Mouse (Mus musculus): ENCODE measurements at regions not wholly inside any gene's neighbourhood (a gene's known extent, or its start where the extent isn't known, plus 50 kb on each side); places are given as distances from the start of the nearest gene placed in this dataset.

- no peaks in the 10 kb centered on the region for H3K27me3 ChIP-seq (ENCODE audit: control insufficient read depth, insufficient read depth, low read length)
- no peak overlapping the region for H3K9ac ChIP-seq (ENCODE audit: low read length)
- no peak overlapping the region for H3K4me3 ChIP-seq (replicated peaks; ENCODE audit: low read length)
- no peak overlapping the region for H3K4me2 ChIP-seq (ENCODE audit: low read depth, low read length)
- WGBS = 85% methylated on average over 4 of the region's 4 CpGs
- no peaks in the 10 kb centered on the region for H3K9me3 ChIP-seq (replicated peaks; ENCODE audit: control insufficient read depth, low read length)
- ATAC-seq (ENCODE audit: insufficient read depth, low FRiP score) = no peak
- H3K4me1 ChIP-seq (ENCODE audit: control insufficient read depth, insufficient read depth, low read length) = no peaks in the 10 kb centered on the region
- H3K36me3 ChIP-seq (ENCODE audit: control insufficient read depth, insufficient read depth, low read length) = no peaks in the 10 kb centered on the region
- H3K27ac ChIP-seq (ENCODE audit: low read length) = no peak overlapping the region
Measured at GRCm38 (mm10) chr11:45656260-45656659, 195.6 kb upstream of the Clint1 start.

GRCm38 (mm10) chr11:45670156-45670830 is 181.6 kb upstream of the Clint1 start:
- H3K9ac ChIP-seq (ENCODE audit: low read length) = no peak overlapping the region
- no peak overlapping the region for H3K27ac ChIP-seq (ENCODE audit: low read length)
- no peaks in the 10 kb centered on the region for H3K4me1 ChIP-seq (ENCODE audit: control insufficient read depth, insufficient read depth, low read length)
- H3K9me3 ChIP-seq (replicated peaks; ENCODE audit: control insufficient read depth, low read length) = no peaks in the 10 kb centered on the region
- ATAC-seq (ENCODE audit: insufficient read depth, low FRiP score) = no peak
- WGBS = 44% methylated on average over 8 of the region's 8 CpGs
- H3K4me2 ChIP-seq (ENCODE audit: low read depth, low read length) = no peak overlapping the region
- no peaks in the 10 kb centered on the region for H3K36me3 ChIP-seq (ENCODE audit: control insufficient read depth, insufficient read depth, low read length)
- H3K27me3 ChIP-seq (ENCODE audit: control insufficient read depth, insufficient read depth, low read length) = no peaks in the 10 kb centered on the region
- H3K4me3 ChIP-seq (replicated peaks; ENCODE audit: low read length) = no peak overlapping the region

- no peak for ATAC-seq (ENCODE audit: insufficient read depth, low FRiP score)
- 51% methylated on average over 11 of the region's 11 CpGs for WGBS
- no peaks in the 10 kb centered on the region for H3K27me3 ChIP-seq (ENCODE audit: control insufficient read depth, insufficient read depth, low read length)
- H3K27ac ChIP-seq (ENCODE audit: low read length) = no peak overlapping the region
- no peaks in the 10 kb centered on the region for H3K4me1 ChIP-seq (ENCODE audit: control insufficient read depth, insufficient read depth, low read length)
- H3K4me3 ChIP-seq (replicated peaks; ENCODE audit: low read length) = no peak overlapping the region
- H3K4me2 ChIP-seq (ENCODE audit: low read depth, low read length) = no peak overlapping the region; the same call in 1 of the 2 replicates
- no peak overlapping the region for H3K9ac ChIP-seq (ENCODE audit: low read length)
- no peaks in the 10 kb centered on the region for H3K36me3 ChIP-seq (ENCODE audit: control insufficient read depth, insufficient read depth, low read length)
- H3K9me3 ChIP-seq (replicated peaks; ENCODE audit: control insufficient read depth, low read length) = no peaks in the 10 kb centered on the region
Measured at GRCm38 (mm10) chr11:45678666-45679292, 173.1 kb upstream of the Clint1 start.

GRCm38 (mm10) chr11:45679293-45679673 is 172.6 kb upstream of the Clint1 start:
- Histone ChIP-seq H3K9me3 (replicated peaks; ENCODE audit: control insufficient read depth, low read length) (no peaks in the 10 kb centered on the region), H3K9ac (ENCODE audit: low read length) (no peak overlapping the region), H3K4me2 (ENCODE audit: low read depth, low read length) (no peak overlapping the region), H3K27ac (ENCODE audit: low read length) (no peak overlapping the region), H3K27me3 (ENCODE audit: control insufficient read depth, insufficient read depth, low read length) (no peaks in the 10 kb centered on the region), H3K4me1 (ENCODE audit: control insufficient read depth, insufficient read depth, low read length) (no peaks in the 10 kb centered on the region), H3K36me3 (ENCODE audit: control insufficient read depth, insufficient read depth, low read length) (no peaks in the 10 kb centered on the region), H3K4me3 (replicated peaks; ENCODE audit: low read length) (no peak overlapping the region)
- 66% methylated on average over 9 of the region's 9 CpGs for WGBS
- ATAC-seq (ENCODE audit: insufficient read depth, low FRiP score) = no peak

- Histone ChIP-seq H3K27me3 (ENCODE audit: control insufficient read depth, insufficient read depth, low read length) (no peaks in the 10 kb centered on the region), H3K4me1 (ENCODE audit: control insufficient read depth, insufficient read depth, low read length) (no peaks in the 10 kb centered on the region), H3K27ac (ENCODE audit: low read length) (no peak overlapping the region), H3K36me3 (ENCODE audit: control insufficient read depth, insufficient read depth, low read length) (no peaks in the 10 kb centered on the region), H3K9ac (ENCODE audit: low read length) (no peak overlapping the region), H3K9me3 (replicated peaks; ENCODE audit: control insufficient read depth, low read length) (no peaks in the 10 kb centered on the region), H3K4me3 (replicated peaks; ENCODE audit: low read length) (no peak overlapping the region), H3K4me2 (ENCODE audit: low read depth, low read length) (no peak overlapping the region)
- ATAC-seq (ENCODE audit: insufficient read depth, low FRiP score) = no peak
- 94% methylated on average over 5 of the region's 5 CpGs for WGBS
Measured at GRCm38 (mm10) chr11:45685571-45685970, 166.3 kb upstream of the Clint1 start.

- ATAC-seq (ENCODE audit: insufficient read depth, low FRiP score) = no peak
- Histone ChIP-seq H3K4me2 (ENCODE audit: low read depth, low read length) (no peak overlapping the region), H3K36me3 (ENCODE audit: control insufficient read depth, insufficient read depth, low read length) (no peaks in the 10 kb centered on the region), H3K27me3 (ENCODE audit: control insufficient read depth, insufficient read depth, low read length) (no peaks in the 10 kb centered on the region), H3K9me3 (replicated peaks; ENCODE audit: control insufficient read depth, low read length) (no peaks in the 10 kb centered on the region), H3K4me1 (ENCODE audit: control insufficient read depth, insufficient read depth, low read length) (no peaks in the 10 kb centered on the region), H3K27ac (ENCODE audit: low read length) (no peak overlapping the region), H3K9ac (ENCODE audit: low read length) (no peak overlapping the region), H3K4me3 (replicated peaks; ENCODE audit: low read length) (no peak overlapping the region)
- 31% methylated on average over 6 of the region's 6 CpGs for WGBS
Measured at GRCm38 (mm10) chr11:45693206-45693605, 158.6 kb upstream of the Clint1 start.

GRCm38 (mm10) chr11:45701506-45701905 is 150.3 kb upstream of the Clint1 start:
- 66% methylated on average over 3 of the region's 3 CpGs for WGBS
- Histone ChIP-seq H3K4me1 (ENCODE audit: control insufficient read depth, insufficient read depth, low read length) (no peaks in the 10 kb centered on the region), H3K4me3 (replicated peaks; ENCODE audit: low read length) (no peak overlapping the region), H3K36me3 (ENCODE audit: control insufficient read depth, insufficient read depth, low read length) (no peaks in the 10 kb centered on the region), H3K9me3 (replicated peaks; ENCODE audit: control insufficient read depth, low read length) (no peaks in the 10 kb centered on the region), H3K27ac (ENCODE audit: low read length) (no peak overlapping the region), H3K27me3 (ENCODE audit: control insufficient read depth, insufficient read depth, low read length) (no peaks in the 10 kb centered on the region), H3K9ac (ENCODE audit: low read length) (no peak overlapping the region), H3K4me2 (ENCODE audit: low read depth, low read length) (no peak overlapping the region)
- ATAC-seq (ENCODE audit: insufficient read depth, low FRiP score) = no peak

- Histone ChIP-seq H3K4me3 (replicated peaks; ENCODE audit: low read length) (no peak overlapping the region), H3K4me2 (ENCODE audit: low read depth, low read length) (no peak overlapping the region), H3K9me3 (replicated peaks; ENCODE audit: control insufficient read depth, low read length) (no peaks in the 10 kb centered on the region), H3K4me1 (ENCODE audit: control insufficient read depth, insufficient read depth, low read length) (no peaks in the 10 kb centered on the region), H3K27me3 (ENCODE audit: control insufficient read depth, insufficient read depth, low read length) (no peaks in the 10 kb centered on the region), H3K36me3 (ENCODE audit: control insufficient read depth, insufficient read depth, low read length) (no peaks in the 10 kb centered on the region), H3K9ac (ENCODE audit: low read length) (no peak overlapping the region), H3K27ac (ENCODE audit: low read length) (no peak overlapping the region)
- ATAC-seq (ENCODE audit: insufficient read depth, low FRiP score) = no peak
- WGBS = 31% methylated on average over 3 of the region's 3 CpGs
Measured at GRCm38 (mm10) chr11:45702916-45703315, 148.9 kb upstream of the Clint1 start.

- 71% methylated on average over 5 of the region's 5 CpGs for WGBS
- Histone ChIP-seq H3K9me3 (replicated peaks; ENCODE audit: control insufficient read depth, low read length) (no peaks in the 10 kb centered on the region), H3K4me2 (ENCODE audit: low read depth, low read length) (no peak overlapping the region), H3K27me3 (ENCODE audit: control insufficient read depth, insufficient read depth, low read length) (no peaks in the 10 kb centered on the region), H3K36me3 (ENCODE audit: control insufficient read depth, insufficient read depth, low read length) (no peaks in the 10 kb centered on the region), H3K27ac (ENCODE audit: low read length) (no peak overlapping the region), H3K4me1 (ENCODE audit: control insufficient read depth, insufficient read depth, low read length) (no peaks in the 10 kb centered on the region), H3K4me3 (replicated peaks; ENCODE audit: low read length) (no peak overlapping the region), H3K9ac (ENCODE audit: low read length) (no peak overlapping the region)
- no peak for ATAC-seq (ENCODE audit: insufficient read depth, low FRiP score)
Measured at GRCm38 (mm10) chr11:45704411-45704810, 147.4 kb upstream of the Clint1 start.

Data from stomach, embryonic 16.5 days (tissue).